ENCODE assay signal across 9 mouse cellular contexts in genomic region chr17:36314511-36314910, GRCm38 (mm10). TPM values are rescaled to one million over a fixed set of nuclear protein-coding genes. Genes with fewer than 3 reads are reported as not detected.
A peak's percentile ranks its signal among the peaks of the same experiment; 100 is the strongest.
DNase-seq lines count a peak whose midpoint lies in the region; ATAC-seq and TF ChIP-seq lines count a peak whose summit lies in the region.
"Had no signal": no experiment of that assay in that cellular context is flagged by ENCODE, and none has a peak within 500 bp of the region (broad histone marks: within the 10 kb centered on the region; RNA-seq: fewer than 3 reads in every experiment).

No protein-coding gene starts in this region.

- no peak for TF ChIP-seq POLR2A in embryonic fibroblast, embryonic 13.5 days (IDR thresholded peaks at IDR 0.05; ENCODE audit: low read depth, low read length)

- H3K4me3 ChIP-seq in lung, postnatal 0 days (ENCODE audit: low read depth, low read length), result peak overlapping the region; percentile 40
- peak overlapping the region; percentile 67; the same call in 1 of the 2 replicates for H3K4me3 ChIP-seq in embryonic fibroblast, embryonic 13.5 days (ENCODE audit: insufficient read depth, low read length)
- peak overlapping the region; percentile 50 for H3K4me3 ChIP-seq in kidney, postnatal 0 days (replicated peaks; ENCODE audit: low read depth, low read length)
- H3K4me3 ChIP-seq in midbrain, embryonic 15.5 days, result peak overlapping the region; percentile 67

- no peak overlapping the region for H3K9ac ChIP-seq in lung, postnatal 0 days (replicated peaks; ENCODE audit: low read depth)
- H3K9ac ChIP-seq in kidney, postnatal 0 days (ENCODE audit: low read depth, low read length), result no peak overlapping the region
- peak overlapping the region; percentile 75 for H3K9ac ChIP-seq in midbrain, embryonic 15.5 days

- peak; percentile 15 to 50 for DNase-seq in adrenal gland, adult (ENCODE audit: inconsistent age in 2 of 2, low spot score in 1 of 2)
- DNase-seq in adrenal gland, postnatal 25 days, result no peak
- peak; percentile 29 for DNase-seq in lung, postnatal 0 days (ENCODE audit: low spot score)
- DNase-seq in lung, postnatal 14 days, result no peak
- DNase-seq in kidney, postnatal 0 days (ENCODE audit: low spot score), result peak; percentile 35
- no peak for DNase-seq in urinary bladder, postnatal 4 days (ENCODE audit: low spot score in 2 of 2)

- ATAC-seq in lung, postnatal 0 days, result no peak
- ATAC-seq in kidney, postnatal 0 days (replicated peaks; ENCODE audit: low FRiP score, low read depth), result no peak
- ATAC-seq in midbrain, embryonic 15.5 days (replicated peaks), result peak; percentile 77

- no peak overlapping the region for H3K27ac ChIP-seq in lung, postnatal 0 days (ENCODE audit: low read length)
- no peak overlapping the region for H3K27ac ChIP-seq in embryonic fibroblast, embryonic 13.5 days (ENCODE audit: insufficient read depth, low read length)
- no peak overlapping the region for H3K27ac ChIP-seq in kidney, postnatal 0 days
- H3K27ac ChIP-seq in midbrain, embryonic 15.5 days, result peak overlapping the region; percentile 97

- no peak for TF ChIP-seq EP300 in lung, postnatal 0 days (IDR thresholded peaks at IDR 0.05)

- TF ChIP-seq CTCF in lung, postnatal 0 days (IDR thresholded peaks at IDR 0.05), result no peak
- no peak for TF ChIP-seq CTCF in embryonic fibroblast, embryonic 13.5 days (IDR thresholded peaks at IDR 0.05; ENCODE audit: borderline replicate concordance, insufficient read depth, low read length)
- no peak for TF ChIP-seq CTCF in kidney, postnatal 0 days (IDR thresholded peaks at IDR 0.05; ENCODE audit: low read depth)

- 3% methylated on average over 9 of the region's 9 CpGs for WGBS in lung, postnatal 0 days
- WGBS in kidney, postnatal 0 days, result 3% methylated on average over 9 of the region's 9 CpGs
- 1% methylated on average over 9 of the region's 9 CpGs for WGBS in midbrain, embryonic 15.5 days

- no peaks in the 10 kb centered on the region for H3K4me1 ChIP-seq in lung, postnatal 0 days (ENCODE audit: insufficient read depth, low read depth, low read length)
- H3K4me1 ChIP-seq in embryonic fibroblast, embryonic 13.5 days (ENCODE audit: control insufficient read depth, insufficient read depth, low read length), result no peaks in the 10 kb centered on the region
- H3K4me1 ChIP-seq in kidney, postnatal 0 days (replicated peaks; ENCODE audit: insufficient read depth, low read length), result no peaks in the 10 kb centered on the region
- peaks cover 6% of the 10 kb centered on the region for H3K4me1 ChIP-seq in midbrain, embryonic 15.5 days

- peak overlapping the region; percentile 75 for H3K4me2 ChIP-seq in lung, postnatal 0 days (replicated peaks; ENCODE audit: low read depth, low read length)
- H3K4me2 ChIP-seq in kidney, postnatal 0 days (ENCODE audit: low read length), result peak overlapping the region; percentile 86
- H3K4me2 ChIP-seq in midbrain, embryonic 15.5 days, result peak overlapping the region; percentile 72

- no peaks in the 10 kb centered on the region for H3K36me3 ChIP-seq in lung, postnatal 0 days (ENCODE audit: insufficient read depth, low read length)
- H3K36me3 ChIP-seq in kidney, postnatal 0 days (ENCODE audit: insufficient read depth, low read length), result no peaks in the 10 kb centered on the region
- no peaks in the 10 kb centered on the region for H3K36me3 ChIP-seq in midbrain, embryonic 15.5 days (replicated peaks)

- H3K27me3 ChIP-seq in lung, postnatal 0 days (replicated peaks; ENCODE audit: insufficient read depth, low read length), result no peaks in the 10 kb centered on the region
- H3K27me3 ChIP-seq in kidney, postnatal 0 days (ENCODE audit: insufficient read depth, low read length), result no peaks in the 10 kb centered on the region
- no peaks in the 10 kb centered on the region for H3K27me3 ChIP-seq in midbrain, embryonic 15.5 days (replicated peaks)

- H3K9me3 ChIP-seq in lung, postnatal 0 days (ENCODE audit: low read length), result no peaks in the 10 kb centered on the region
- no peaks in the 10 kb centered on the region for H3K9me3 ChIP-seq in kidney, postnatal 0 days (replicated peaks; ENCODE audit: low read length)
- H3K9me3 ChIP-seq in midbrain, embryonic 15.5 days, result no peaks in the 10 kb centered on the region

RNA-seq across cellular contexts. Expression of gene H2-M10.1, which starts 11.4 kb away (rescaled TPM):
- total RNA-seq in adrenal gland, postnatal 25 days (2021), result not detected in 2 replicates
- polyA plus RNA-seq in lung, postnatal 0 days (2015; fragmentation: Nextera tagmentation; extraction: Ambion mirVana), result not detected in 2 replicates
- not detected in 2 replicates for polyA plus RNA-seq in embryonic fibroblast, embryonic 13.5 days (2011; ENCODE audit: insufficient read length, low read depth, missing spikeins)
- polyA plus RNA-seq in kidney, postnatal 0 days (2015; fragmentation: Nextera tagmentation; extraction: Ambion mirVana), result not detected in 2 replicates
- not detected in 2 replicates for polyA plus RNA-seq in midbrain, embryonic 15.5 days (2015; fragmentation: Nextera tagmentation; extraction: Ambion mirVana)
- total RNA-seq: layer of hippocampus, adult 8-10 months had no signal

RNA-seq across cellular contexts. Expression of gene H2-M10.2, which starts 28.2 kb away (rescaled TPM):
- not detected in 2 replicates for total RNA-seq in adrenal gland, postnatal 25 days (2021)
- not detected in 2 replicates for polyA plus RNA-seq in lung, postnatal 0 days (2015; fragmentation: Nextera tagmentation; extraction: Ambion mirVana)
- not detected in 2 replicates for polyA plus RNA-seq in embryonic fibroblast, embryonic 13.5 days (2011; ENCODE audit: insufficient read length, low read depth, missing spikeins)
- not detected in 2 replicates for polyA plus RNA-seq in kidney, postnatal 0 days (2015; fragmentation: Nextera tagmentation; extraction: Ambion mirVana)
- 0.20 and 0.35 TPM in 2 replicates for polyA plus RNA-seq in midbrain, embryonic 15.5 days (2015; fragmentation: Nextera tagmentation; extraction: Ambion mirVana)
- total RNA-seq: layer of hippocampus, adult 8-10 months had no signal

RNA-seq across cellular contexts. Expression of gene Trim39, which starts 42.5 kb away (rescaled TPM):
- 22.5 and 23.0 TPM in 2 replicates for total RNA-seq in adrenal gland, postnatal 25 days (2021)
- 9.2 and 10.4 TPM in 2 replicates for polyA plus RNA-seq in lung, postnatal 0 days (2015; fragmentation: Nextera tagmentation; extraction: Ambion mirVana)
- polyA plus RNA-seq in embryonic fibroblast, embryonic 13.5 days (2011; ENCODE audit: insufficient read length, low read depth, missing spikeins), result 13.2 and 13.8 TPM in 2 replicates
- 9.6 and 10.2 TPM in 2 replicates for polyA plus RNA-seq in kidney, postnatal 0 days (2015; fragmentation: Nextera tagmentation; extraction: Ambion mirVana)
- 29.0 and 31.2 TPM in 2 replicates for polyA plus RNA-seq in midbrain, embryonic 15.5 days (2015; fragmentation: Nextera tagmentation; extraction: Ambion mirVana)

RNA-seq across cellular contexts. Expression of gene H2-M10.3, which starts 53.7 kb away (rescaled TPM):
- total RNA-seq in adrenal gland, postnatal 25 days (2021), result not detected in 2 replicates
- not detected in 2 replicates for polyA plus RNA-seq in lung, postnatal 0 days (2015; fragmentation: Nextera tagmentation; extraction: Ambion mirVana)
- not detected in 2 replicates for polyA plus RNA-seq in embryonic fibroblast, embryonic 13.5 days (2011; ENCODE audit: insufficient read length, low read depth, missing spikeins)
- polyA plus RNA-seq in kidney, postnatal 0 days (2015; fragmentation: Nextera tagmentation; extraction: Ambion mirVana), result not detected in 2 replicates
- polyA plus RNA-seq in midbrain, embryonic 15.5 days (2015; fragmentation: Nextera tagmentation; extraction: Ambion mirVana), result not detected in 2 replicates
- total RNA-seq: layer of hippocampus, adult 8-10 months had no signal

RNA-seq across cellular contexts. Expression of gene Rpp21, which starts 56.6 kb away (rescaled TPM):
- 47.2 TPM in 2 replicates for total RNA-seq in adrenal gland, postnatal 25 days (2021)
- 129 and 146 TPM in 2 replicates for polyA plus RNA-seq in lung, postnatal 0 days (2015; fragmentation: Nextera tagmentation; extraction: Ambion mirVana)
- 19.5 and 20.3 TPM in 2 replicates for polyA plus RNA-seq in embryonic fibroblast, embryonic 13.5 days (2011; ENCODE audit: insufficient read length, low read depth, missing spikeins)
- 119 and 137 TPM in 2 replicates for polyA plus RNA-seq in kidney, postnatal 0 days (2015; fragmentation: Nextera tagmentation; extraction: Ambion mirVana)
- 124 and 138 TPM in 2 replicates for polyA plus RNA-seq in midbrain, embryonic 15.5 days (2015; fragmentation: Nextera tagmentation; extraction: Ambion mirVana)

Comparison
In these comparisons a context has a peak if more than half of its experiments do, and no peak if none do; other contexts are left out.
1. DNase-seq: peak in adrenal gland, adult (2 of 2), lung, postnatal 0 days (single experiment) and kidney, postnatal 0 days (single experiment); none in adrenal gland, postnatal 25 days (single experiment), lung, postnatal 14 days (single experiment) and urinary bladder, postnatal 4 days (0 of 2).
2. Peak in every context shown above with its lines, with median percentiles within 50 percentile points of each other: H3K4me2 ChIP-seq and H3K4me3 ChIP-seq.